Mouse (Mus musculus) gastrocnemius, postnatal 10 days (tissue): ENCODE data around the gene Ypel2. TPM values are rescaled to one million over a fixed set of nuclear protein-coding genes. Genes with fewer than 3 reads are reported as not detected.

Source experiments
- DNase-seq: peaks from one replicate; pipeline ENCODE4 v3.0.0; 2021; ENCODE audit warnings: mixed read lengths
- total RNA-seq, 2 experiments: library from RNA; stranded (reverse); gene quantifications; 2 replicates each; pipeline ENCODE4 v1.2.3; 2021

The Ypel2 gene
- total RNA-seq, 2 experiments from 2014 or later, result 9.8 to 11.6 TPM

DNA sequence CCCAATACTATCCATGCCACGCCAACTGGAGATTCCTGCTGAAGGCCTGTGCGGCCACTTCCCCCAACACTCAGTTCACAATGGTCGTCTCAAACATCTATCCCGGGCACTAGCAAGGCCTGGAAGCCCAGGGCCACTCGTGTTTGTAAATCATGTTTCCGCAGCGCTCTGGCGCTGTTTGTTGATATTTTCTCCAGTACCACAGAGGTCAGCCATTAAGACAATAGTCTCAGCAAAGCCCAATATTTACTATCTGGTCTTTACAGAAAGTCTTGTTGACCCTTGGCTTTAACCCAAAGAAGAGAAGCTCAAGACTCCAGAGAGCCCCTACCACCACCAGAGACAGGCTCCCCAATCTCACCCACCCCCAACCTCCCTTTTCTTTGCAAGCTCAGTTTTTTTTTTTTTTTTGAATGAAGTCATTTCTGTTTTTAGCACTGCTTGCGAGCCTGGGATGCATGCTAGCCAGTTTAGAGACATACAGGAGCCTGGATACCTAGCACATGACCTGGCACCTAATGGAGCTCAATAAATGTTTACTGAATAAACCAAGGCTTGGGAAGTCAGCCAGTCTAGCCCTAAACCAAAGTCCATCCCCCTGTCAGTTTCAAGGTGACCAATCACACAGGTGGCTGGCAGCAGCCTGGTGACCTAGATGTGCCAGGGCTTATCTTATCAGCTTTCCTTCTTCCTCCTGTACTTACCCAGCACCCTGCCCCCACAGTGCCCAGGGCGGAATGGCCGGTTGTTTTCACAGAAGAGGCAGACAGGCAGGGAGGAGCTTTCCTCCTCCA is 31.8 kb downstream of the Ypel2 start:
- no peak for DNase-seq

DNA sequence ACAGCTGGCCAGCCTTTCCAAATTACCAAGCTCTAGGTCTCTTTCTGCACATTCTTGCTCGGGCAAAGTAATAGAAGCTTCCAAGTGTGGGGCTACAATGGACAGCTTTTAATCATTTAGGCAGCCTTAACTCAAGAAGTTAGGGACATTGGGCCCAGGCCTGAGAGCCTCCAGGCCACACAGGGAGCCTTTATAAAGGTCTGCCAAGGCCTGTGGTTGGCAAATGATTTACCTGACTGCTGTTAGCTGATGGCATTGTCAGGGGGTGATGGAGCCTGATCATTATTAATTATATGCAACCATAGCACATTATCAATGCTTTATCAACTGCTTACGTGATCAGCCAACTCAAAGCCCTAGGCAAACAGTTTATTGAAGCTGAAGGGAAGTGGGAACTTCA is 33.2 kb downstream of the Ypel2 start:
- no peak for DNase-seq

DNA sequence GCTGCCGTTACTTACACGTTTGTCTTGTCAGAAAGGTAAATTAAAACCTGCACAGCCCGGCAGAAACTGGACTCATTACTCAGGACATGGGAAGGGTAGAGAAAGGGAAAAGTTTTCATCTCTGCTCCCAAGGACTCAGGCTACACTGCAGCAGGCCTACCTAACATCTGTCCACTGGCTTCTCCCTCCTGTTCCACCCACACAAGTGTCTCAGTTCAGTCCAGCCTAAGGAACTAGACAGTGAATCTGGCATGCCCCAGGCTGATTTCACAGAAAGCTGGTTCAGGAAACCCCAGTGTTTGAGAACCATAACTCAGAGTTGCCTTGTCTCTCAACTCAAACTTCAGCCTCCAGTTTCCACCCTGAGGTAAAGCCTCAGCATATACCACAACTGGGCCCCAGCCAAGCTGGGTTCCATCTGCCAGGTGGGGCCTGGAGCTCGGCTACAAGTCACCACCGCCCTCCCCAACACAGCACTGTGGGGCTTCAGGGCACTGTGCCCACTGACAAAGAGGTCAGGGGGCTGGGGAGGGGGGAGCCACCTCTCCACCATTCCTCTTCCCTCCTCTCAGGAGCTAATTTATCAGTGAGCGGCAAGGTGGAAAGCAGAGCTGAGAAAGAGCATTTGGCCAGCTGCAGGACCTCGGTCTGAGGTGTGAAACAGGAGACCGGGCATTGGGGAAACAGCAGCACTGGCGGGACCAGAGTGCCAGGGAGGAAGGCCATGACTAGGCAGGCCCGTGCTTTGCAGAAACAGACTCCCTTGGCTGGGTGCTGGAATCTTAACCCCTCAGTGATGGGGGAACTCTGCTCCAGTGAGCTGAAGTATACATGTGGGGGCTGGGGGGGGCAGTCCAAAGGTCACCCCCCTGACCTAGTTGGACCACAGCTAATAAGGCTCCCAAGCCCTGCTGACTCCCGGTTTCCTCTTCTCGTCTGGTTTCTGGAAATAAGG is 34.5 kb downstream of the Ypel2 start:
- DNase-seq, result peak; percentile 30

DNA sequence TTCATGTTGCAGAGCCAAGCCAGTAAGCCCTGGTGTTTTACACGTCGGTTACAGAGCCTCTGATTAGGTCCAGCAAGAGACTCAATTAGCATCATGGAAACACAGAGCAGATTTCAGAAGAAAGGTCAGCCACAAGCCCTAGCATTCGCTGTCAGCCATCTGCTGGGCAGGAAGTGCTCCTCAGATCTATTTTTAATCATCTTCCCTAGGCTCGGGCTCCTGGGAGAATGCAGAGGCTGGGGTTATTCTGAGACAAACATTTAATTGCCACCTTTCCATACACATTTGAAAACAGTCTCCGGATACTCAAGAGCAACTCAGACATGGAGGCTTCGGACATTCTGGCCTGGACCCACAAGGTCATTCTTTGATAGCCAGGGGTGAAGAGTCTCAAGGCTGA is 35.3 kb downstream of the Ypel2 start:
- DNase-seq, result no peak

DNA sequence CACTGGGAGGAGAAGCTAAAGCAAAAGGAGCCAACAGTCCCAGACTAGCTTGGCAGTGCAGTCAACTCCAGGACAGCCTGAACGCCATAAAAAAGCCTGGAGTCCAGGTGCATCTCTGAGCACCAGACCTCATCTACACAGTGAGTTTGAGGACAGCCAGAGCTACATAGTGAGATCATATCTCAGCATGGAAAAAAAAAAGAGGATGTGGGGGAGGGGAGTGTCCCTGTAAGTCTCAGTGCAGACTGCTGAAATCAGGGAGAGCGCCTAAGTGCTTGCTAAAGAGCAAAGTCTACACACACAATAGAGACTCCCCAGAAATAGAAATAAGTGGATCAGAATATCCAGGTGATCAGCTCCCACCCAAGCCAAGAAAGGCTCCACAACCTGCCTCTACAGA is 37.1 kb downstream of the Ypel2 start:
- no peak for DNase-seq

DNA sequence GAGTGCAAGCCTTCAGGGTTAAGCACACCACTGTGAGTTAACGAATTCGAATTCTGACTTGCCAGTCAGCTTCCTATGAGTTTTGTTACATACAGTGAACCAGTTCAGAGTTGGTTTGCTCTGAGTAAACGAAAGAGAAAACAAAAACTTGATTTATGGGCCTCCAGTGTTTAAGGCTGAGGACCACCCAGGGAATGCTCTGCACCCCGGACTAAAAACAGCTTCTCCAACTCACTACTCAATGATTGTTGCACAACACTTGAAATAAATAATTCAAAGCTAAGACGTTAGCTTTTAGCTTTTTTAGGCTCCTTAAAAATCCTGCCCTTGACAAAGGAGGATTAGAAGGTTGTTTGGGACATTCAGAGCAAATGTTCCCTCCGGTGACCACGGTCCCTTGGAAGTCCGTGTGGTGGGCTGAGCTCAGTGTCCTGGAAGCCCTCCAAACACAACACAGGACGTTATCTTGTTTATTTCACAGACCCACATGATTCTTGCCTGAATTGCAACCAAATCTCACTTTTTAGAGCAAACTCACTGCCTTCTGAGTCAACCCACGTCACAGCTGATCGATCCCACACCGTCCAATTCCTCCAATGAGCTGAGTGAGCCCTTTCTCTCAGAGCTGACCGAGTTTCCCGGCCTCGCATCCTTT is 38.8 kb downstream of the Ypel2 start:
- DNase-seq, result no peak

DNA sequence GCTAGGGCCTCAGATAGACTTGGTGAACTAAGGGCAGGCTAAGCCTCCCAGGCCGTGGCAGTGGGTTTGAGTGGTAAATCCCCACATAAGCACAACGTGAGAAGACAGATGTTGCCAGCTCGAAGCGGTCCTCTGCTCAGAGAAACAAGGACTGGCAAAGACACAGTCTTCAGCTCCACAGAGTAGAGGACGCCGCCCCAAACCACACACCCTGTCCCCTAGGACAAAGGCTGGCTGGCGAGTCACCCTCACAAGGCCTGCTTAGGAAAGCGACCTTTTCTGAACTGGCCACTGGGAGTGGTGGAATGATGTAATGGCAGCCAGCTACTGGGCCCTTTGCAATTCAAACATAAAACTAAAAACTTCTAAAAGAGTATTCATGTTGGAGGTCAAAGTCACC is 40.4 kb downstream of the Ypel2 start:
- DNase-seq, result no peak

DNA sequence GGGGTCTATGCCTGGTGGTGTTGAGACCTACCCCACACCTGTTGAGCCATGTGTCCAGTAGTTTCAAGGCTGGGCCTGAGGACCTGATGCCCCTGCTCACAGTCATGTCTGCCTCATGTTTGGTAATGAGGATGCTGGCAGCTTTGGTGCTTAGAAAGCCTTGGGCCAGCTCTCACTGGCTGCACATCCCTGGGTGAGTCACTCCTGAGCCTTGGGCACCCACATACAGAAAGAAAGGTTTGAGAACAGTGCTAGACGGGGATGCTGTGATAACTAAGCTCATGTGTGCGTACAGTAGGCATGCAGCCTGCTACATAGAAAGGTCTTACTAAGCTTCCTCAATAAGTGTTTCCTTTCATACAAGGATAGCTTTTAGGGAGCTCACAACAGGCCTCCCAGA is 40.8 kb downstream of the Ypel2 start:
- no peak for DNase-seq

DNA sequence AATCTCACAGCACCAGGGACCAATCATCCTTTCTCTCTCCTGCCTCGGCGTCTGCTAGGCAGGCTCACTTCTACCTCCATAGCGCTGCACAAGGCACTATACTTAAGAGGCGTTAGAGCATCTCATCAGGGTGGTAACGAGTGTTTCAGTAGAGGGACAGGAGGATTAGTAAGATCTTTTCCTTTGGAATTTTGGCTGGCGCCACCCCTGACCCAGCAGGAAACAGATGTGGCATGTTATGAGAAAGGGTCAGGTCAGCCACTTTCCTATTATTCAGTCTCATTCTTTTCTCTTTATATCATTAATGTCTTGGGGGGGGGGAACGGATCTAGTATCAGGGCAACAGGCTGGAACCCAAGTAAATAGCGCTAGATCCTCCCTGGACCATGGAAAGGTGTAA is 41.8 kb downstream of the Ypel2 start:
- no peak for DNase-seq

DNA sequence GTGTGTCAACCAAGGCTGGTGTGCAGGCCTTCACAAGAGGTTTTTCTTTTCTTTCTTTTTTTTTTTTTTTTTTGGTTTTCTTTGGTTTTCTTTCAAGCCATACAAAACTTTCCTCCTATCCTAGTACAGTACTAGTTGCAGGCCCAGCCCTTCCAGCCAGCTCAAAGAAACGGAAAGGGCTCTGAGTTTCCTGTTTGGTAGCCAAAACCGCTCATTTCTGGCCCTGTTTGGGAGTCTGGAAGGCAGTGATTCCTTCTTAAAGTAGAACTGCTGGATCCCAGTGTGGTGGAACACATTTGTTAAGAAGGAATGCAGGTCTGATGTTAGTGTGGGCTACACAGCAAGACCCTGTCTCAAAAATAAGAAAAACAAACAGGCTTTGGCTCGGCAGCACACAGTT is 43.0 kb downstream of the Ypel2 start:
- peak; percentile 31 for DNase-seq

DNA sequence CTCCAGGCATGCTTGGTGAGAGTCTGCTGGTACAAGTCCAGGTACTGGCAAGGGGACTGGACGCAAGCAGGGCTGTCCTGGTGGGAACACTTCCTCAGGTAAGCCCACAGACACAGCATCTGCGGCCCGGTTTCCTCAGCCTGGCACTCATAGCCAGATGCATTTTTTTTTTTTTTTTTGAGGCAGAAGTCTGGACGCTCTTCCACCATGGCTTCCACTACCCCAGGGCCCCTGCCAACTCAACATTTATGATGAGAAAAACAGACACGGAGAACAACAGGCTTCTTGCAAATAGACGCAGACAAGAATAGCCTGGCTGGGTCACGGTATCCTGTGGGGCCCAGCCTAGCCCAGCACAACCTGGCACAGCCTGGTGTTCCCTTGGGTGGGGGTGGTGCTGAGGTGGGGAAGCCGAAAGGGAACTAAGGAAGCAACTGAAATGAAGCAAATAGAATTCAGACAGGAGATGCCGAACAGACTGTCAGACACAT is 43.5 kb downstream of the Ypel2 start:
- peak; percentile 42 for DNase-seq

DNA sequence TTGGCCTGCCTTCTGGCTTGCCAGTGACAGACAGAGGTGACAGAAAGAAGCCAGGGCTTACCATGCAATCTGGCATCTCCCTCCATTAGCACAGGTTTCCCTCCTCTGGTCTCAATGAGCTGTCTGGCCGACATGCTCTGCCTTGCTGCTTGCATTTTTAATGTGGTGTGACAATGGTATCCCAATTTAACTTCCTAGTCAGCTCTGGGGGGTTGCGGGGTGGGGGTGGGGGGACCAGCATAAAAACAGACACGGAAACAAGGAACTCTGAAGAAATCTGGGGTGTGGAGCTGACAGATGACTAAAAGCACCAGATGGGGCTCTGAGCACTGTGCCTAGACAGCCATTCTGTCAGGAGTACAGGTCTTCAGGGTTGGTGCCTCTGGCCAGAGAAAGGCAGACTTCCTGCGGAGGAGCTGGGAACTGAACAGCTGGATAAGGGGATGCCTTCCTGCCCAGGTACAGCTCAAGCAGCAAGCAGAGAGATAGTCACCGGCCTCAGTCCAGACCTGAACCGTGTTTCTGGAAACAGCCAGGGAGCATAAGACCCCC is 46.8 kb downstream of the Ypel2 start:
- no peak for DNase-seq

DNA sequence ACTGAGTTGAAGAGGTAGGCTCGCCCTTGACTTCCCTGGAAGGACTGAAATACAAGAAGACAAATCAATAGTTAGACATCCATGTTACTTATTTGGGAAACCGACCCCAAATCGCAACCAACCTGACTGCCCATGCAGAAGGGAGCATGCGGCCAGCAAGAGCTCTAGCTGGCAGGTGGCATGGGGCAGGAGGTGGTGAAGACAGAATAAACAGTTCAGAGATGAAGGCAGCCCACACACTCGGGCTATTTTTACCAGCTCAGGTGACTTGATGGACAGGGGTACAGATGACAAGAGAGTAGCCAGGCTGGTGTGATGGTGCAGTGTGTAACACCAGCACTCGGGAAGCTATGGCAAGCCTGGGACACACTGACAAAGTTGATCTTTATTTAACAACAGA is 47.6 kb downstream of the Ypel2 start:
- no peak for DNase-seq

DNA sequence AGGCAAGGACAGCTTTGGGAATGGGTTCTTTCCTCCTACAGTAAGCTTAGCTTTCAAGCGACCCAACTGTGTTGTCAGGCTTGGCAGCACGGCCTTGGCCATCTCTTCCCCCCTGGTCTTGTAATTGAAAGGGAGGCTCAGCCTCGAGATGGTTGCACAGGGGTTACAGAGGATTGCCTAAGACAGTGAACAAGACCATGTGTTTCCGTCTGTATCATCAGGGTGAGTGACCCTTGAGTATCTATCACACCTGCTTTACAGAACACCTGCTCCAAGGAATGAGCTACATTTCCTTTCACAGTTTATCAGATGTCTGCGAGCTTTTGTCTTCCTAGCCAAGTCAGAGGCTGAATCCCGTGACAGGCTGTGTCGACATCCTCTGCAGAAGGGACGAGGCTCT is 48.4 kb downstream of the Ypel2 start:
- no peak for DNase-seq

DNA sequence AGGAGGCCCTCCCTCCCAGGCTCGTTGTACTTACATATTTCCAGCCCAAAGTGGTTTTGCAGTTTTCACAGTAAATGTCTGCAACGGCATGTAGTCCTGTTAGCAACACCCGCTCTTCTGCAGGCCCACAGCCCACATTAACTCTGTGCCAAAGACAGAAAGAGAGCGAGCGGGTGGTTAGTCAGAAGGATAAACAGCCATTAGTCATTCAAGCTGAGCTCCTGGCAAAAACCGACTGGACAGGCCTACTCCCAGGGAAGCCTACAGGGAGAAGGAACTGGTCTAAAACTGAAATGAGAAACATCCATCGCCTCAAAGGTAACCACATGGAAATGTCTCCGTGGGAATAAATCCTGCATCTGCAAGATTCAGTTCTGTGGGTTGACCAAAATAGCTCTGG is 49.0 kb downstream of the Ypel2 start:
- no peak for DNase-seq

DNA sequence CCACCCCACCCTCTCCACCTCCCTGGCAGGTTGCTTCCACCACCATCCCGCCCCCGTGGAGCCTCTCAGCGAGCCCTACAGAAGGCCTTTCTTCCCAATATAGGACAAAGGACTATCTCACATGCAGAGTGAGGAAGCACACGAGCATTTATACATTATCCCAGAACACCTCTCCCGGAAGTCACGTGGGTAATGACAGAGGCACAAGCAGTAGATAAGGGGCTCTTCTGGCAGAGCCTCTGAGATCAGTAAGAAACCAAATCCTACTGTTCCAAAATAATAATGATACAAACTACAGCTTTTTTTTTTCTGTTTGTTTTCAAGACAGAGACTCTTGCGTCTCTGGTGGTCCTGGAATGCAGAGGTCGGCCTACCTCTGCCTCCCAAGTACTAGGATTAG is 51.6 kb downstream of the Ypel2 start:
- no peak for DNase-seq

DNA sequence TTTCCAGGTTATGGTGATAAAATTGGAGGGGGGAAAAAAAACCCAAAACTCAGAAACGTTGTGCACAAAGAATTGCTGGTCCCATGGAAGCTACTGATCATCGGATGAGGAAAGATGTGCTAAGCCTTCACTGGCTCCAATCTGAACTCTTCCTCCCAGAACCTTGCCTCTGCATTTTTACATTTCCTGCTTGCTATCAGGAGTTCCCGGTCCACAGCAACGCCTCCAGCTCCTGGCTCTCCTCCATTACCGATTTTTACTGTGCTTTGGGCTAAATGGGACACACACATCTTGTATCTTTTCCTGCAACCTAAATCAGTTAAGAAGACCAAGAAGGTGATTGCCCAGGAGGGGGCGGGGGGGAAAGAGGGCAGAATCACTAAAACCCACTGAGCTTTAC is 54.0 kb downstream of the Ypel2 start:
- DNase-seq, result no peak

DNA sequence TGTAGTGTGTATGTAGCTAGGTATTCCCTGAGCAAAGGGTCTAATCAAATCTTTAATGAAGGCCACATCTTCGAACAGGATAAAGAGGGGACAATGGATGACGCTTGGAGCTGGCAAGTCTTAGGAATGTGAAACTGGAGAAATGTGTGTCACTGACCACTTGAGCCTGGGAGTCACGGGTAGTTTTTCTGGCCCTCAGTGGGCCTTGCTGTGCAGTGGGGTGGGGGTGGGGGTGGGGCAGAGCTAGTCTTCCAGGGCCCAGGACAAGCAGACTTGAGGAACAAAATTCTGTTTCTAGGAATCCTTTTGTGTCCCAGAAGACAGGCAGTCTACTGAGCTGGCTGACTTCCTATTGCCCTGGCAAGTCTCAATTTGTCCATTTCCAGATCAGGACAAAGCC is 55.0 kb downstream of the Ypel2 start:
- no peak for DNase-seq

DNA sequence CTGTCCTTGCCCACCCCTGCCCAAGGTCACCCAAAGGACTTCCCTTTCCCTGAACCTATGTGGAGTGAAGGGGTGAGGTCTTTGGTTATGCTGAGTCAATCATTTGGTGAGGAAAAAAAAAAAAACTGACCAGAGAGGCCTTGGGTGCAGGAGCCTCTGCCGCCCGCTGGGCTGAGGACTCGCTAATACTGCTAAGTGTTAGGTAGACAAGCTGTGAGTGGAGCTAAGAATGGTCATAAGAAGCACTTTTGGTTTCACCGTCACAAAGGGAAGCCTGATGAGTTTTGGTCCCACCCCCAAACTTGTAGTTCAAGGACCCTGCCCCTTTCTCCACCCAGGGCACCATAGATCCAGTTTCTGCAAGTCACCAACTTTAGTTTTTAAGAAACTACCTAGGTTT is 55.4 kb downstream of the Ypel2 start:
- DNase-seq, result no peak

DNA sequence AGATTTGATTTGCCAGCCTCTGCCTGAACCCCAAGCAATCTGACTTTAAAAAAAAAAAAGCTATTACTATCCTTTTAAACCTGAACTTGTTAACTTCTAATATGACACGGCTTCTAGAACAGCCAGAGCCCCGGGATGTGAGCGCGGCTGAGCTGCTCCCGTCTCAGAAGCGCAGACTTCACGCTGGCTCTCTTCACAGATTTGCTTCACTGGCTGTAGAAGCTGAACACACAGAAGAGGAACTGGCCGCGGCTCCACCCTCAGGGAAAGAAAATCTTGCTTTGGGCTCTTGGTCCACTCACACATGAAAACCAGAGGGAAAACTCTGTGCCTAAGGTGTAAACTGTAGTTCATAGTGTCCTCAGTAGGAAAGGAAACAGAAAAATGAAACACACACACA is 56.6 kb downstream of the Ypel2 start:
- DNase-seq, result no peak

DNA sequence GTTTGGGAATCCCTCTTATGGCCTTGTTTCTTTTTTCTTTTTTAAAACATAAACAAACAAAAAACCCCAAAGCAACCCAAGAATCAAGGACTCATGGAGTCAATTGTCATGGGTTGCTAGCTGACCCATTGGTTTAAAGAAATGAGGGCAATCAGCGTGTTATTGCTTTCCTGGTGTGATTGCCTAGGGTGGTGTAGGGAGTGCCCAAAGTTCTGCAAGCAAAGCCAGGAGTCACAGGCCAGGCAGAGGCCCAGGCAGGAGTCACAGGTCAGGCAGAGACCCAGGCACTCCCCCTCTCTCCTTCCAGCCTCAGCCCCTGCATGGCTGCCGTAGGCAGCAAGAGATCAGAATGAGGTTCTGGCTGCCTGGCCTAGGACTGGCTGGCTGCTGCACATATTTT is 58.6 kb downstream of the Ypel2 start:
- no peak for DNase-seq

DNA sequence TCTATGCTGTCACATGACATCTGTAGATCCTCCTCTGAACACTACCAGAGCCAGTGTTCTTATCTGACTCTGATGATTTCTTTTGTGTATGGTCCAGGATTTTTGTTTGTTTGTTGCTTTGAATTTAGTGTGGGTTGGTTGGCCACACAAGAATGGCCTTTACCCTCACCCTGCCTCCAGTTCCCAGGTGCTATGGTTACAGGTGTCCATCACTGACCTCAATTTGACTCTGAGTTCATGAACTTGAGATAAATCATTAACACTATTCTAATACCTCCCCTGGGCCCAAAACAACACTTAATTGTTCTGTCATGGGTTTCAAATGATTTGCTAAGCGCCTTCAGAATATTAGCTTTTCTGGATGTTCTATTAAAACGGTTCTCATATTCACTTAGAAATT is 61.3 kb downstream of the Ypel2 start:
- DNase-seq, result no peak
